Mouse (Mus musculus): Measurements from ENCODE around the gene Smg5. TPM values are rescaled to one million over a fixed set of nuclear protein-coding genes. Genes with fewer than 3 reads are reported as not detected.
"Not testable (repeated sequence)": the region's sequence is repeated elsewhere in the genome, so short reads cannot be mapped to it uniquely, and the experiment has no call there.

The Smg5 gene
- polyA plus RNA-seq, 1 experiment = 53.5 TPM

GRCm38 (mm10) chr3:88365705-88366361 is 29.8 kb downstream of the Smg5 start:
- Histone ChIP-seq H3K4me2 (ENCODE audit: low read depth) (no peak overlapping the region), H3K79me2 (ENCODE audit: control insufficient read depth, insufficient read depth) (no peaks in the 10 kb centered on the region), H3K4me3 (no peak overlapping the region), H3K27me3 (ENCODE audit: control insufficient read depth, insufficient read depth, insufficient read length) (no peaks in the 10 kb centered on the region), H3ac (ENCODE audit: control insufficient read depth, insufficient read length) (no peak overlapping the region), H3K36me3 (ENCODE audit: control insufficient read depth, insufficient read depth) (peaks cover 5% of the 10 kb centered on the region)
- no peak for TF ChIP-seq POLR2AphosphoS2 (IDR thresholded peaks at IDR 0.05; ENCODE audit: insufficient read length, low read depth)
- TF ChIP-seq E2F4 (IDR thresholded peaks at IDR 0.05; ENCODE audit: insufficient read depth) = no peak
- TF ChIP-seq USF1 (IDR thresholded peaks at IDR 0.05; ENCODE audit: low read depth) = no peak
- no peak for TF ChIP-seq POLR2A (IDR thresholded peaks at IDR 0.05; ENCODE audit: insufficient read length, low read depth)
- TF ChIP-seq TCF3 (IDR thresholded peaks at IDR 0.05; ENCODE audit: insufficient read length, low read depth) = no peak
- no peak for TF ChIP-seq MYOD1 (IDR thresholded peaks at IDR 0.05; ENCODE audit: control insufficient read depth in 1 of 3, insufficient read length in 2 of 3, low read depth in 2 of 3)
- TF ChIP-seq REST (IDR thresholded peaks at IDR 0.05; ENCODE audit: insufficient read depth, insufficient read length) = no peak
- TF ChIP-seq MYOG (IDR thresholded peaks at IDR 0.05; ENCODE audit: control insufficient read depth in 1 of 3, insufficient read depth in 1 of 3, insufficient read length in 2 of 3, low read depth in 2 of 3) = no peak
- no peak for TF ChIP-seq MAX (IDR thresholded peaks at IDR 0.05; ENCODE audit: low read depth)
- TF ChIP-seq SRF (IDR thresholded peaks at IDR 0.05; ENCODE audit: control insufficient read depth, insufficient read length, low read depth) = no peak
- no peak for TF ChIP-seq CEBPB (IDR thresholded peaks at IDR 0.05; ENCODE audit: insufficient read depth, poor library complexity, severe bottlenecking)

GRCm38 (mm10) chr3:88366830-88367428 is 30.9 kb downstream of the Smg5 start:
- H3K36me3 ChIP-seq (ENCODE audit: control insufficient read depth, insufficient read depth); H3K4me3 ChIP-seq; H3K4me2 ChIP-seq (ENCODE audit: low read depth); H3ac ChIP-seq (ENCODE audit: control insufficient read depth, insufficient read length); H3K27me3 ChIP-seq (ENCODE audit: control insufficient read depth, insufficient read depth, insufficient read length); H3K79me2 ChIP-seq (ENCODE audit: control insufficient read depth, insufficient read depth): not testable (repeated sequence)

GRCm38 (mm10) chr3:88367517-88367916 is 31.5 kb downstream of the Smg5 start:
- not testable (repeated sequence) for H3K4me2 ChIP-seq (ENCODE audit: low read depth); H3K79me2 ChIP-seq (ENCODE audit: control insufficient read depth, insufficient read depth); H3ac ChIP-seq (ENCODE audit: control insufficient read depth, insufficient read length); H3K36me3 ChIP-seq (ENCODE audit: control insufficient read depth, insufficient read depth); H3K27me3 ChIP-seq (ENCODE audit: control insufficient read depth, insufficient read depth, insufficient read length); H3K4me3 ChIP-seq

- H3ac ChIP-seq (ENCODE audit: control insufficient read depth, insufficient read length); H3K79me2 ChIP-seq (ENCODE audit: control insufficient read depth, insufficient read depth); H3K27me3 ChIP-seq (ENCODE audit: control insufficient read depth, insufficient read depth, insufficient read length); H3K4me2 ChIP-seq (ENCODE audit: low read depth); H3K4me3 ChIP-seq; H3K36me3 ChIP-seq (ENCODE audit: control insufficient read depth, insufficient read depth): not testable (repeated sequence)
These were observed 32.5 kb downstream of the Smg5 start for GRCm38 (mm10) chr3:88368511-88368910.

- not testable (repeated sequence) for H3K36me3 ChIP-seq (ENCODE audit: control insufficient read depth, insufficient read depth); H3K4me3 ChIP-seq; H3K4me2 ChIP-seq (ENCODE audit: low read depth); H3K79me2 ChIP-seq (ENCODE audit: control insufficient read depth, insufficient read depth); H3K27me3 ChIP-seq (ENCODE audit: control insufficient read depth, insufficient read depth, insufficient read length); H3ac ChIP-seq (ENCODE audit: control insufficient read depth, insufficient read length)
These were observed 36.6 kb downstream of the Smg5 start, which contains the start of gene Bglap3 for GRCm38 (mm10) chr3:88372643-88373042. Gene Bglap3, minus strand, starts transcription at chr3:88372743.

GRCm38 (mm10) chr3:88375750-88376626 is 39.9 kb downstream of the Smg5 start:
- not testable (repeated sequence) for H3K27me3 ChIP-seq (ENCODE audit: control insufficient read depth, insufficient read depth, insufficient read length); H3K36me3 ChIP-seq (ENCODE audit: control insufficient read depth, insufficient read depth); H3ac ChIP-seq (ENCODE audit: control insufficient read depth, insufficient read length); H3K79me2 ChIP-seq (ENCODE audit: control insufficient read depth, insufficient read depth); H3K4me3 ChIP-seq
- peak overlapping the region; percentile 60 for H3K4me2 ChIP-seq (ENCODE audit: low read depth)

GRCm38 (mm10) chr3:88376644-88377043 is 40.6 kb downstream of the Smg5 start:
- H3K79me2 ChIP-seq (ENCODE audit: control insufficient read depth, insufficient read depth); H3K4me3 ChIP-seq; H3ac ChIP-seq (ENCODE audit: control insufficient read depth, insufficient read length); H3K27me3 ChIP-seq (ENCODE audit: control insufficient read depth, insufficient read depth, insufficient read length); H3K36me3 ChIP-seq (ENCODE audit: control insufficient read depth, insufficient read depth): not testable (repeated sequence)
- peak overlapping the region; percentile 60 for H3K4me2 ChIP-seq (ENCODE audit: low read depth)

Data from myocyte (in vitro differentiated cells).